Mouse (Mus musculus): ENCODE measurements around the gene Clptm1l.

Clptm1l gene

GRCm38 (mm10) chr13:73603522-73604155 lies at the start of gene Clptm1l:
Gene Clptm1l (plus strand): TSS chr13:73604006.
- peak; percentile 96 for DNase-seq

- DNase-seq = no peak
These were observed 39.6 kb upstream of the Clptm1l start for GRCm38 (mm10) chr13:73564201-73564600.

GRCm38 (mm10) chr13:73575051-73575450 lies 28.8 kb upstream of the Clptm1l start:
- DNase-seq = no peak

- DNase-seq = no peak
These were observed 26.5 kb upstream of the Clptm1l start for GRCm38 (mm10) chr13:73577277-73577676.

DNA sequence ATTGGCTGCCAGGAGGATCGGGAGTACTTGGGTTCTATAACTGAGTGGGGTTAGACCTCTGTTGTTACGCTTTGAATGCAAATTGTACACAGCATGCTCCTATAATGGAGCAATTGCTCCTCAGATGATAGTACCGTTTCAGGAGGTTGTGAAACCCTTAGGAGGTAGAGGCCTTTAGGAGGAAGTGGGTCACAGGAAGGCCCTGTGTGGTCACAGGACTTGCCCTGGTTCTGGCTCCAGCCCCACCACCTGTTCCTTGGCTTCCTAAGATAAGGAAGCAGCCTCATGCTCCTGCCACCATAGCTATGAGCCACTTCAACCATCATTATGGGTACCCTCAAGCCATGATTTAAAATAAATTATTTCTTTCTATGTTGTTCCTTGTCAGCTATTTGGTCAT lies 12.3 kb upstream of the Clptm1l start:
- no peak for DNase-seq

- no peak for DNase-seq
These were observed 11.3 kb upstream of the Clptm1l start for GRCm38 (mm10) chr13:73592546-73592945.

- DNase-seq = no peak
These were observed 7.5 kb upstream of the Clptm1l start for GRCm38 (mm10) chr13:73596276-73596675.

- DNase-seq = no peak
These were observed 3.6 kb upstream of the Clptm1l start for GRCm38 (mm10) chr13:73600217-73600616.

GRCm38 (mm10) chr13:73603046-73603445 lies 760 bp upstream of the Clptm1l start:
- peak; percentile 12 for DNase-seq

- no peak for DNase-seq
These were observed 551 bp downstream of the Clptm1l start for GRCm38 (mm10) chr13:73604156-73604957.

- no peak for DNase-seq
These were observed 14.6 kb downstream of the Clptm1l start for GRCm38 (mm10) chr13:73618406-73618805.

GRCm38 (mm10) chr13:73620637-73621036 lies 16.8 kb downstream of the Clptm1l start:
- DNase-seq = no peak

- no peak for DNase-seq
These were observed 22.6 kb downstream of the Clptm1l start for GRCm38 (mm10) chr13:73626410-73626744.

DNA sequence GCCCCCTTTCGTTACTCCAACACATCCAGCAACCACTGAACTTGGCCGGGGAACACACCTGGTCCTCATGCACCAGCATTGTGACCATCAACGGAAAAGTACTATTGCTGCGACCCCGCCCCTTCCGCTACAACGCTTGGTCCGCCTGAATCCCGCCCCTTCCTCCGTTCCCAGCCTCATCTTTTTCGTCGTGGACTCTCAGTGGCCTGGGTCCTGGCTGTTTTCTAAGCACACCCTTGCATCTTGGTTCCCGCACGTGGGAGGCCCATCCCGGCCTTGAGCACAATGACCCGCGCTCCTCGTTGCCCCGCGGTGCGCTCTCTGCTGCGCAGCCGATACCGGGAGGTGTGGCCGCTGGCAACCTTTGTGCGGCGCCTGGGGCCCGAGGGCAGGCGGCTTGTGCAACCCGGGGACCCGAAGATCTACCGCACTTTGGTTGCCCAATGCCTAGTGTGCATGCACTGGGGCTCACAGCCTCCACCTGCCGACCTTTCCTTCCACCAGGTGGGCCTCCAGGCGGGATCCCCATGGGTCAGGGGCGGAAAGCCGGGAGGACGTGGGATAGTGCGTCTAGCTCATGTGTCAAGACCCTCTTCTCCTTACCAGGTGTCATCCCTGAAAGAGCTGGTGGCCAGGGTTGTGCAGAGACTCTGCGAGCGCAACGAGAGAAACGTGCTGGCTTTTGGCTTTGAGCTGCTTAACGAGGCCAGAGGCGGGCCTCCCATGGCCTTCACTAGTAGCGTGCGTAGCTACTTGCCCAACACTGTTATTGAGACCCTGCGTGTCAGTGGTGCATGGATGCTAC lies 23.1 kb downstream of the Clptm1l start, which contains the start of gene Tert:
TSS of gene Tert (plus strand) at position 167 of the 805 bp plus-strand sequence.
- peak; percentile 81 for DNase-seq

GRCm38 (mm10) chr13:73628586-73629113 lies 24.8 kb downstream of the Clptm1l start:
- no peak for DNase-seq

DNA sequence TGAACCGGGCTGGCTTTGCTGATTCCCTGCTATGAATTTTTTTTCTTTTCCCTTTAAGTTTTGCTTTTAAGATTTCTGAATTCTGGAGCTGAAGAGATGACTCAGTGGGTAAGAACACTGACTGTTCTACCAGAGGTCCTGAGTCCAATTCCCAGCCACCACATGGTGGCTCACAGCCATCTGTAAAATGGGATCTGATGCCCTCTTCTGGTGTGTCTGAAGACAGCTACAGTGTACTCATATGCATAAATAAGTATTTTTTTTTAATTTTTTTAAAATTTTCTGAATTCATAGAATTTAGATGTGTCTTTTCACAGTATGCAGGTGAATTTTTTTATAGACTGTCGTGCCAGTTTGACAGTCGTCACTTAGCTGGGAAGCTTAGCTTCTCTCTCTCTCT lies 28.0 kb downstream of the Clptm1l start:
- no peak for DNase-seq

DNA sequence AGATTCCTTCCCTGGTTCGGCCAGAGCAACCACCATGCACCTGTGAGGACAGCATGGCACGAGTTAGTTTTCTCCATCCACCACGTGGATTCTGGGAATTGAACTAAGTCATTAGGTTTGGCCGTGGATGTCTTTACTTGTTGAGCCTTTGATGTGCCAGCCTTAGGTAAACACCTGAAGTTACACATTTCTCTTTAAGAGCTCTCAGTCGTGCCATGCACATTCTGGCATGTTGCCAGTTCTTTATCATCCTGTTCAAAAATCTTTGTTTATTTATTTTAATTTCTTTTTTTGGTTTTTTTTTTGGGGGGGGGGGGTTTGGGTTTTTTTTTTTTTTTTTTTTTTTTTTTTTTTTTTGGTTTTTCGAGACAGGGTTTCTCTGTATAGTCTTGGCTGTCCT lies 34.0 kb downstream of the Clptm1l start:
- no peak for DNase-seq

GRCm38 (mm10) chr13:73641296-73641695 lies 37.5 kb downstream of the Clptm1l start:
- DNase-seq = peak; percentile 53

DNA sequence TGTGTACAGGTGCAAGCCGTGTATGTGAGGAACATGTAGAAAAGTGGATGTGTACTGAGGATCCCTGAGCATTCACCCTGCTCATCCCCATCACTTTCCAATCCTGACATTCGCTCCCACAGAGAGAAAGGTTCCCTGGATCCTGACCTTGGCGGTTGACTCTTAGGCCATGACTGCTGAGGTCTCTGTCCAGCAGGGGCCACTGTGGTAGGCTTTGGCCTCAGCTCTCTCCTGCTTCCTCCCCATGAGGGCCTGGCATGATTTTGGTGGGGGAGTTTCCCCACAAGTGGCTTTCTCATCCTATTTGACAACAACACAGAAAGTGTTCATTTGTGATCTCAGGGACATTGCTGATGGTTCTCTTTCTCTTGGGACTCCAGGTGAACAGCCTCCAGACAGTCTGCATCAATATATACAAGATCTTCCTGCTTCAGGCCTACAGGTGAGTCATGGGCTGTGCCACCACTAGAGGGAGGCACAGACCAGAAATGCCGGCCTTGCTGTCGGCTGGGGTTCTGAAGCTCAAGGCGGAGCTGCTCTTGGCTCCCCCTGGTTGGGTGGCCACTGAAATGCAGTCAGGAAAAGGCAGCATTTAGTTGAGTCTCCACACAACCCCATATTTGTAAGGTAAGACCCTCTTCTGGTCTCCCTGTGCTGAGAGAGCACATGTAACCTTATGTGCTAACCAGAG lies 42.7 kb downstream of the Clptm1l start:
- DNase-seq = peak; percentile 90

DNA sequence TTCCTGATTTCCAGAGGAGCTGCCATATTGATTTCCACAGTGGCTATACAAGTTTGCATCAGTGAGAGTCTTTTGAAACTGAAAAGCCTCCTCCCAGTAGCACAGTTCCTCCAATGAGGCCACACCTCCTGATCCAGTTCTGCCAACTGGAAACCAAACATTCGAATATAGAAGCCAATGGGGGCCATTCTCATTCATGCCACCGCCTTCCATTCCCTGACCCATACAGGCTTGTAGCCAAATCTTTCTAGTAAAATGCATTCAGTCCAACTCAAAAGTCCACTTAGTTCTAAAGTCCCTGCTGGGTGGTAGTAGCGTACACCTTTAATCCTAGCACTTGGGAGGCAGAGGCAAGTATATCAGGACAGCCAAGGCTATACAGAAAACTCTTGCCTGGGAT lies 49.5 kb downstream of the Clptm1l start:
- DNase-seq = no peak

DNA sequence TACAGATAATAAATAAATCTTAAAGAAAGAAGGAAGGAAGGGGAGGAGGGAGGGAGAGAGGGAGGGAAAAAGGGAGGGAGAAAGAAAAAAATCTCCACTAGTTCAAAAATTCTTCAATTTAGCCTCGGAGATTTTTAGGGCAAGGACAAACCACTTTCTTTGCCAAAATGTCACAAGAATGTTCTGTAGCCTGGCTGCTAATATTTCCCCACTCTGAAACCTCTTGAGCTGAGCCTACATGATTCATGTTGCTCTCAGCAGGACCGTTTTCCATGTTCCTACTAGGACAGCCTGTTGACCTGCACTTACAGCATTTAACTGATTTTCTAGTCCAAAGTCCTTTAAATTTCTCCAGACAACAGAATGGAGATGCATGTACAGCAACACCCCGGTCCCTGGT lies 51.2 kb downstream of the Clptm1l start:
- DNase-seq = no peak

GRCm38 (mm10) chr13:73658953-73659352 lies 55.1 kb downstream of the Clptm1l start:
- no peak for DNase-seq
